Mouse (Mus musculus): ENCODE results near the gene Hmgb1.

Gene Hmgb1

DNA sequence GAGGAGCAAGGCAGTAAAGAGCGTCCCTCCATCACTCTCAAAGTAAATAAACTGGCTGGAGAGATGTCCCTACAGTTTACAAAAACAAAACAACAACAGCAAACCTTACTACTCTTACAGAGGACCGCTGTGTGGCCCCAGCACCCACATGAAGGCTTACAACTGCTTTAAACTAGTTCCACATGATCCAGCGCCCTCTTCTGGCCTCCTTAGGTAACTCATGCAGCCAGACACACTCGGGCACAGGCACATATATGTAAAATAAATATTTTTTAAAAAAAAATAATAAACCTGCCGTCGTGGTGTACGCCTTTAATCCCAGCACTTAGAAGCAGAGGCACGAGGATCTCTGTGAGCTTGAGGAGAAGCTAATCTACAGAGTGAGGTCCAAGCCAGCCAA is 156.9 kb downstream of the Hmgb1 start:
- DNase-seq (ENCODE audit: low read depth, low spot score), result peak; percentile 45

DNA sequence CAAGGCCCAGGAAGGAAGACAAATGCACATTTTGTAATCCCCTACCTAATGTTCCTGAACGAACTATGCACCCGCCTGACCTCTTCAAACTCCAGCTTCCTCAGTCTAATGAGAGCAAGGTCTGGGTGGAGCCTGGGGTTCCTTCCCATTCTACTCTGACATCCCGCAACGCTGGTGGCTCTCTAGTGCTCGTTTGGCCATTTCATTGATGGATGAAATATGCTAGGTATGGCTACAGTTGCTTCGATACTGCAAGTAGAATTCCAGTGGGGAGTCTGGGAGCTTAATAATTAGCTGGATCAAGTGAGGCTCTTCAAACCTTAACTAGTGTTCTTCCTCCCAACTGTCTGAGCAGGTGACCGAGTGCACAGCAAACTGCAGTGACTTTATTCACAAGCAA is 163.2 kb downstream of the Hmgb1 start:
- DNase-seq (ENCODE audit: low read depth, low spot score), result no peak

DNA sequence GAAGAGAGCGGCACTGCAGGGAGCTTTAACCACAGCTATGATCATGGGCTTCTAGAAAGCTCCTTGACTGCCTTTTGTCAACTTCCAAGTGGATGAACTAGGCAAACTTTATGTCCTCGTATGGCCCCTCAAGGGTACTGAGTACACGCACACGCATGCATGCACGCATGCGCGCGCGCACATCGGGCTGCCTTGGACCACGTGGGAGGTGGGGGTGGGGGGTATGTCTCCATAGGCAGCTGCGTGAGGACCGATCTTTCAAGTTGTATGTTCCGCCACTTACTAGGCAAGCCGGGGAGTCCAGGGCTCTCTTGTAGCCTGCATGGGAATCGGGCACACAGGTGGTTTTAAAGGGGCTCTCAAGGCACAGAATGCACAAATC is 163.6 kb downstream of the Hmgb1 start:
- no peak for DNase-seq (ENCODE audit: low read depth, low spot score)

DNA sequence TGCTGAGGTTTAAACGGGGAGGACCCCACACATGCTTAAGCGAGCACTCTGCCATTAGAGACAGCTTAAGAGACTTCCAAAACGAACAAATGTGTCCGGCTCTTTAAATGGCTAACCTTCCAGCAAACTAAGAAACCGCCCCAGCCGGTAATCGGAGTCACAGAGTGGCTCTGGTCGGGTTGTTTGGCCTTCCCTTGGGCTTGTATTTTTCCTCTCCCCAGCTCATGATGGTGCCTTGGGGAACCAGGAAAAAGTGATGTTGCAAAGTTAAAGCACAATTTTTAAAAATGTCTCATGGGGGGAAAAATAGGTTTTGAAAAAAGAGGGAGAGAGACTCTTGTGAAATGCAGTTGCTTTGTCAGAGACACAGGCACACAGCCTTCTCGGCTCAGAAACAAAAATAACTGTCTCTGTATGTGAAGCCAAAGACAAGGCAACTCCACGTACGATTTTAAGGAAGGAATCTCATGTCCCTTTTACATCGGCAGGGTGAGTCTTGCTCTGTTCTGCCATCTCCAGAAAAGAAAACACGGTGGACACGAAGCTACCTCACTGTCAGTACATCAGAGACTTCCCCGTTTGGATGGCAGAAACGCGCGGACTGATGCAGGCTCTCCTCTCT is 164.1 kb downstream of the Hmgb1 start:
- DNase-seq (ENCODE audit: low read depth, low spot score), result no peak

DNA sequence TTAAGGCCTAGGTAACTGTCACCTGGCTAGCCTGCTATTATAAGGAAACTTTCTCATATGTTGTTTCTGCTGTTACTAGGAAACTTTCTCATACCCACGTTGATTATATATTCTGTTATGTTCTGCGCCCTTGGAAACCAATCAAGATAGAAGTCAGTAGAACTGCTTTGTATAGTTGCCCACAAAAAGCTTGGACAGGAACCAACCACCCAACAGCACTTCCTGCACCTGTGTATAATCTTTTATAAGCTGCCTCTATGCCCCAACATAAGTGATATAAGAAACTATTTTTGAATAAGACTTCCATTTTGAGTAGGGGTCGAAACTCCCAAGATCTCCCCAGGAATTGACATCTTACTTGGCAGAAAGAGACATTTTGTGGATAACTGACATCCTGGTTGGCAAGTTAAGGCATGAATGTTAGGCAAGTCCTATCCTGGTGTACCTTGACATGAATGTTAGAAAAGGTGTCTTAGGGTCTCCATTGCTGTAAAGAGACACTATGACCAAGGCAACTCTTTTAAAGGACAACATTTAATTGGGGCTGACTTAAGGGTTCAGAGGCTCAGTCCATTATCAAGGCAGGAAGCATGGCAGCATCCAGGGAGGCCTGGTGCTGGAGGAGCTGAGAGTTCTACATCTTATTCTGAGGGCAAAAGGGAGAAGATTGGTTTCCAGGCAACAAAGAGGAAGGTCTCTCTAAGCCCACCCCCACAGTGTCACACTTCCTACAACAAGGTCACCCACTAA is 166.4 kb downstream of the Hmgb1 start:
- DNase-seq (ENCODE audit: low read depth, low spot score), result peak; percentile 67

DNA sequence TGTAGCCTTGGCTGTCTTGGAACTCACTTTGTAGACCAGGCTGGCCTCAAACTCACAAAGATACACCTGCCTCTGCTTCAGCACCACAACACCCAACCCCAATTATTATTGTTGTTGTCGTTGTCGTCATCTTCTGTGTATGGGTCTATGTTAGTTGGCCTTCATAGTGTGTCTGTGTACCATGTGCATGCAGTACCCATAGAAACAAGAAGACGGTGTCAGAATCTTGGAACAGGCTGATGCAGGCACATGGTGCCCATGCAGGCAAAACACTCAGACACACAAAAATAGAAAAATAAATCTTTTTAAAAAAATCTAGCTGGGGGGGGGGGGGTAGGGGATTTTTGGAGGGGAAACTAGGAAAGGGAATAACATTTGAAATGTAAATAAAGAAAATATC is 167.1 kb downstream of the Hmgb1 start:
- no peak for DNase-seq (ENCODE audit: low read depth, low spot score)

DNA sequence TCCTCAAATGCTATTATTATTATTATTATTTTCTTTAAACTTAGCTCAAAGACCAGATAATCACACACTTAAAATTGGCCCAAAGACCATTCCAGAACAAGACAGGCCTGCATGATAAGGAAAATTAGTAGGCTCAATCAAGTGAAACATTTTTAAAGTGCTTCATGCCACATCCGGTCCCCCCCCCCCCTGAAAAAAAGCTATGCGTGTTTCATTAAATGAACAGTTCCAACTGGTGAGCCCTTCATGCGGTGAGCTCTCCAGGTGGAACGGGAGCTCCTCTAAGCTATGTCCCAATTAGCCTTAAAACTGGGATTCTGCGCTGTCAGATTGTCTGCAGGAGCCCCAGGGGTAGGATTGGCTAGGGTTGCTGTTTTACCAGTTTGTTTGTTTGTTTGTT is 168.0 kb downstream of the Hmgb1 start:
- peak; percentile 65 for DNase-seq (ENCODE audit: low read depth, low spot score)

DNA sequence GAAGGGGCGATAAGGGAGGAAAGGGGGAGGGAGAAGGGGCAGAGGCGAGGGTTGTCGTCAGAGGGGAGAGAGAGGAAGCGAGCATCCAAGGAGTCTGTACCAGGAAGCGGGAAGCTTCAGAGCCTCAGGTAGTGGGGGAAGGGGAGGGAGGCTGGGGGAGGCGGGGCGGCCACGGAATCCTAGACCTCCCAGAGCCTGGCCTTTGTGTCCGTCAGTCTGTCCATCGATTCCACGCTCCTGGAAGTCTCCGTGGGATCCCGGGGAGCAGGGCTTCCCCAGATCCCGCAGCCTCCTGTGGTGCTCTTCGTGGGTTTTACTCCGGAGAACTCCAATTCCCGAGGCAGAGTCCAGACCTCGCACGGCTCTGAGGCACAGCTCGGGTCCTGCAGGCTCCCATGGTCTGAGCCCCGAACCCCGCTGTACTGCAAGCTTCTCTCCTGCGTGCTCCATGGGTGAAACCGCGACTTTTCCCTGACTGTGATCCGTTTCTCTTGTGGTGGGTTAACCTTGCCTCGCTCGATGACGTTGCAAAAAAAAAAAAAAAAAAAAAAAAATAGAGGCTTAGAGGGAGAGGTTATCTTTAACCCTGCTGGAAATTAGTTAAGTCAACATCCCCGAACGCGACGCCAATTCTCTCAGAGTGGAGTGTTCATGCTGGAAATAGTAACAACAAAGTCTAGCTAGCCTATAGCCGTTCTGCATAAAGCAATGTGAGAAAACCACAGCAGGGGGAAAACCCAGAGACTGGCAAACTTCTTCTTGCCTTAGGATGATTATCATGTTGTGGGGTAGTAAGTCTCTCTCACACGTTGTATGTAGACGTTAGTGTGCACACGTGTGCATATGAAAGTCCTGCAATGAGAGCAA is 168.7 kb downstream of the Hmgb1 start:
- DNase-seq (ENCODE audit: low read depth, low spot score), result peak; percentile 86

DNA sequence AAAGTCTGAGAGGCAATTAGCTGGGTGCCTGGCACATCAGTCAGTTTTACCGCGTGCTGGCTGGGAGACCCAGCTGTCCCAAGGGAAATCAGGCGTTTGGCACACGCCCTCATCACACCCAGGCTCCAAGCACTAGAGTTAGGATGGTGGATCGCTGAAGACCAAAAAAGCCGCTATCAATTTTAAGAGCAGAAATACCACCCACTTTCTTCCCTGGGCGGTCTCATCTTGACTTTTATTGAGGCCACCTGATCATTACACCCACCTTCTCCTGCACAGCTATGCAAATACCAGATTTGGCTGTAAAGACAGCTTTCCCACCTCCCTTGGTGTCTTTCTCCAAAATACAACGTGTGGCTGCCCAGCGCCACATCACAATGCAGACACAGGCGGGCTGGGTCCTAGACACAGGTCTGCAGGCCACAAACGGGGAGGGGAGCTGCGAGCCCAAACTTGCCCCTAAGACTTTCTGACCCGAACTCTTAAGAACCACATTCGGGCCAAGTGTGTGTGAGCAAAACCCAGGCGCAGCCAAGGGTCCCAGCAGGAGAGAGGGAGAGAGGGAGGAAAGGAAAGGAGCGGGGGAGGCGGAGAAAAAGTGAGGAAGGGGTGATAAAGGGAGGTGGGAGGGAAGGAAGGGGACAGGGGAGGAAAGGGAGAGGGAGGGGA is 169.6 kb downstream of the Hmgb1 start:
- peak; percentile 31 for DNase-seq (ENCODE audit: low read depth, low spot score)

DNA sequence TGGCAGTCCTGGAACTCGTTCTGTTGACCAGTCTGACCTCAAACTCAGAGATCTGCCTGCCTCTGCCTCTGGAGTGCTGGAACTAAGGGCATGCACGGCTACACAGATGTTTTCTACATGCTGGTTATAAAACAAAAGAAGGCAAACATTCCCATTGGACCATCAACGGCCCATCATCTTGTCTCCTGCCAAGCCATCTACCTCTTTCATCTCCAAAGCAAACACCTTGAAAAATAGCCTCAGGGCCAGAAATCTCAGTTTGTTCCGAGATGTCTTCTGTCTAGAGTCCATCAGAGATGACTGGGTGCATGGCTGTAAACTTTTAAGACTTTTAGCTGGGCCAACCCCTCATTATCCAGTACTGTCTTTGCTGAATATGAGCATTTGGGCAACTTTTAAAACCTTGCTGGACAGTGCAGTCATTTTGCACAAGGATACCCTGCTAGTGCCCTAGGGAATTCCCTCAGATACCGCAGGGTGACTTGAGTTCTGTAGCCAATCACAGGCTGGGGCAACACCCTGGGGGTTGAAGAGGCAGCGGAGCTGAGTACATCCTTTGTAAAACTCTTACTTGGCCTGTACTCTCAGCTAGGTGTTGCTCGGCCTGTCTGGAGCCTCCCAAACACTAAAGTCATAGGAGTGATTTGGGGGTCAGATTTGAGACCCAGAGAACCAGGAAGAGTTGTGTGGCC is 170.3 kb downstream of the Hmgb1 start:
- DNase-seq (ENCODE audit: low read depth, low spot score), result peak; percentile 51

DNA sequence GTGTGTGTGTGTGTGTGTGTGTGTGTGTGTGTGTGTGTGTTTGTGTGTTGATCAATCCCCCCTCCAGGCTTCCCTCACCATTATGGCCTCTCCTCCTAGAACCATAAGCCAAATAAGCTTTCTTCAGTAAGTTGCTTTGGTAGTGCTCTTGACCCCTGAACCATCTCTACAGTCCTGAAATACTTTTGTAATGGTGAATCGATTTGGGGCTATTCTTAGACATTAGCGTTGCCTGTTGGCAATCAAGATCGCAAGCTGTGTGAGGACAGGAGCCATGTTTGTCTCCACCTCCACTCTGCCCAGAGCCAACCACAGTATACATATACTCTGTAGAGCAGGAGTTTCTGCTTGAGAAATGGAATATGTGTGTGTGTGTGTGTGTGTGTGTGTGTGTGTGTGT is 175.2 kb downstream of the Hmgb1 start:
- no peak for DNase-seq (ENCODE audit: low read depth, low spot score)

DNA sequence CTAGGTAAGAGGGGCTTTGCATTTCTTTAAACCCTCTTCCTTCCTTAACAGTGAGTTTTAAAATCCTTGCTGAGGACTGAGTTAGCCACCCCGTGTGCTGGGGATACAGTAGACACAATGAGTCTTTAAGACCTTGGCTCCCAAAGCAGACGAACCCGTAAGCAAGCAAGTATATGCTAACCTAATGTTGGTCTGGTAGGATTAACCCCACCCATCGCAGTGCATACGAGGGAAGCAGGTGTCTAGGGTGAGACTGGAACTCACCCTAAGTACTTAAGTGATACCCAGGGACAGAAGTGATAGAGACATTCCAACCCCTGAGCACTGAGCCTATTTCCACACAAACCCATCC is 177.0 kb downstream of the Hmgb1 start:
- DNase-seq (ENCODE audit: low read depth, low spot score), result no peak

DNA sequence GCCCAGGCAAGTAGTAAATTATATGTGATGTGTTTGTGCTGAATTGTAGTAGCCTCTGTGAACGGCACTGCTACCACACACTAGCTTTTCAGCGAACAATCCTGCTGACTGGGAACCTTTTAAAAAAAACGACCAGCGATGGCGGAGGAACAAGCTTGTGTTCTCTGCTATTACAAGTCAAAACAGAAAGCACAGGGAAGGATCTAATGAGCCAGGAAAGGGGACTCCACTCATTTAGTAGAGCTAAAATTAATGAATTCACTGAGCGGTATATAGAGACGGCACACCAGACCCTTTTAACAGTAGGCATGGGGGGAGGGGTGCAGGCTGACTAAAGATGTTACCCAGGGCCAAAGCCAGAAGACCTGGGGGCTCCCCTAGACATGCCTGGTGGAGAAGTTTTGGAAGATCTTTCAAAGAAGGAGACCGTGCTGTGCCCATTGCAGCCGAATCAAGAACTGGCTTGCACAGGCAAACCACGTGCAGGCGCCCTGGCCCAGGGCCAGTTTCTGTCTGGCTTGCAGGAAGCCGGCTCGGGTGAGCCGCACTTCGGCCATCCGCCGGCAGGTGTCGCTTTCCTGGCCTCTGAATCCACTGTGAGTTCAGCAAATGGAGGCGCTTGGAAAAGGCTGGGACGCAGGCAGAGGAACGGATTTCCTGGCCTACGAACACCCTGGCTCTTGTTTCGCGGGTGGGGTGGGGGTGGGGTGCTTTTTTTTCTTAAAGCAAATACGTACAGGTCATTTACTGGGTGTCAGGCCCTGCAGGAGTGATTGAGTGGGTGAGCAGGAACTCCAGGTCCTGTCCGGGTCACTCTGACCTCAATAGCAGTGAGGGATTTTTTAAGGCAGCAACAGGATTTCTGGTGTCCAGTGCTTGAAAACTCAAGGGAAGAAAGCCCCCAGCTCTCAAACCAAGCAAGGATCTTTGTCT is 177.7 kb downstream of the Hmgb1 start:
- peak; percentile 97 for DNase-seq (ENCODE audit: low read depth, low spot score)

DNA sequence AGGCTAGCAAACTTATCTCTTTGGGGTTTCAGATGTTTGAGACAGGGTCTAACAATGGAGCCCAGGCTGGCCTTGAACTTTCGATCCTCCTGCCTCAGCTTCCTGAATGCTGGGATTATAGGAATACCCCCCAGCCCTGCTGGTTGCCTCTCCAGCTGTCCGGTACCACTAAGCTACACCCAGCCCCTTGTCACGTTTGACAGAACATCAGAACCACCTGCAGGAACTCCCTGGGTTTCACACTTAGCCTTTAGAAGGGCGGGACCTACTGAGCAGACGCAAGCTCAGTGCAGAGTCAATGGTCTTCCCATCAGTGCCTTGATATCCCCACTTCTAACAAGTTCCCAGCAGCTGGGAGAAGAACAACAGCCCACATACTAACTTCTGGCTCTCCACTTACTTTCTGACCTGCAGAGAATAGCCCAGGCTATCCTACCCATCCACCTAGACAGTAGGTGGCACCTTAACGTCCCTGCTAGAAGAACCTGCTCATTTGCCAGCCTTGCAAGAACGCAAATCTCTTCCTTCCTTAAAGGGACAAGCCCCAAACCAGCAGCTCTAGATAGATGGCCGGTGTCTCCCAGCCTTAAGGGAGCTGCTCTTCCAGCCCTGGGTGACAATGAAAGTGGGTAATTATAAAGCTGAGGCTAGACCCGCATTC is 178.5 kb downstream of the Hmgb1 start:
- DNase-seq (ENCODE audit: low read depth, low spot score), result peak; percentile 36

DNA sequence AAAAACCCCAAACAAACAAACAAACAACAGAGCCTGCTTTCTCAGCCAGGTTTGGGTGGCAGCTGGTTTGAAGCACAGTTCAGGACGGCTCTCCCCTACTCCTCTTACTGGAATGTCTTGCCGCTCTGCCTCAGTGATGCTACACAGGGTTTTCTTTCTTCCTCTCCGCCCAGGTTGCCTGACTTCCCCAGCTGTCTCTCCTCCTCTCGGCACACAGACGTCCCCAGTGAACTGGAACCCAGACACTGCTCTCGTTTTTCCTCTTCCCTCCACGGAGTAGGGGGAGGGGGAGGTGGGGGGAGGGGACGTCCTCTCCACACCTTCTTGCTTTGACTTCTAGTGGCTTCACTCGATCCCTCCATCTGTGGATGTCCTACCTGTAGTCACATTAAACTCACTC is 179.2 kb downstream of the Hmgb1 start:
- no peak for DNase-seq (ENCODE audit: low read depth, low spot score)

DNA sequence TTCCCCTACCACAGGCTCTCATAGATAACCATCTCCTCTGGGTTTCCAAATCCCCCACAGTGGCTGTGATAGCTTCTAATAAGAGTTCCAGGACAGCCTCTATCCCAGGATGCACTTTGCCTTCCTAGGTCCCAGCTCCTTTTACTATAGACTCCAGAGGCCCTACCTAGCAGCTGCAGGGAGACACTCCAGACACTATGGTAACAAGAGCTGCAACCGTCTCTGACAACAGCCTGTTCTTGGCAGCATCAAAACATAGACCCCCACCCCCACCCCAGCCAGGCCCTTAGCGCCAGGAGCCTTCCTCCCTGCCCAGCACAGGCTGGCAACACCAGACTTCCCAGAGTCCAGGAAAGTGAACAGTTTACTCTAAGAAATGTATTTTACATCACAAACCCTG is 181.2 kb downstream of the Hmgb1 start:
- no peak for DNase-seq (ENCODE audit: low read depth, low spot score)

DNA sequence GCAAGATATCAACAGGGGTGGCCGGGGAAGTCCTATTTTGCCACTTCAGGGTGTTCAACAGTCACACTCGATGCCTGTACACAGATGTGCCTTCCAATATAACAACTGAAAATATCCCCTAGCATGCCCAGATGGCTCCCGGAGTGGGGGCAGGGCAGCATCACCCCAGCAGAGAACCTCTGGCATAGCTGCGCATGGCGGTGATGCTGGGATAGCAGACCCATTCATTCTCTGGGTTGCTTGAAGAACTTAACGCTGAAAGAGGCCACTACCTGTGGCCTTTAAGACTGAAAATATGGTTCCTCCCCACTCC is 181.5 kb downstream of the Hmgb1 start:
- DNase-seq (ENCODE audit: low read depth, low spot score), result no peak

DNA sequence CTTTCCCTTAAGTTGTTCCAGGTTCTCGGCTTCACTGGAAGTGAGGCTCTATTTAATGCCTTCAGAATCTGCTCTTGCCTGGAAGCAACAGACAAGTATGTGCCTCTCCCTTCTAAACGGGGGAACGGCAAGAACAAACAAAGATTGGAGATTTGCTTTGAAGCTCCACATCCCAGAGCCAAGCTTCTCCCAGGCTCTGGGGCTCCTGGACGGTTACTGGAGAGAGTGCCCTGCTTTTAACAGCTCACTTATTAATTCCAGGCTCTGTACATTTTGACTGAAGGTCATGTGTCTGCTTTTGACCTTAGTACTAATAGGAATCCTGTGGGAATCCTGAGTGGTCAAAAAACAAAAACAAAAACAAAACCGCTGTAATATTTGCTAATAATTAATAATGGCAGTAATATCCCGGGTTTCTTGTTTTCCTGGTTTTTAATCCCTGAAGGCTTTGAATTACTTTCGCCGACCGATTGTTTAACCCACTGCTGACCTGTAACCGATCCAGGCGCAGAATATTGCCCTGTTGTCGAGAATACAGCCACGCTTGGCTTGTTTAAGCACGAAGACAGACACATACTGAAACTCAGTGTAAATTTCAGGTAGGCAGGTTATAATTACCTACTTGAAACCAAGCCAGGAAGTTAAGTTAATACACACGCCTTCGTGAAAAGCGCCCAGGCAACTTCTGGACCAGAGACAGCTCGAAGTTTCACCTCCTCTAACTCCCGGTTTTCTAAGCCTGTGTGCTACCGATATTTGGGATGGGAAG is 182.1 kb downstream of the Hmgb1 start:
- DNase-seq (ENCODE audit: low read depth, low spot score), result no peak

DNA sequence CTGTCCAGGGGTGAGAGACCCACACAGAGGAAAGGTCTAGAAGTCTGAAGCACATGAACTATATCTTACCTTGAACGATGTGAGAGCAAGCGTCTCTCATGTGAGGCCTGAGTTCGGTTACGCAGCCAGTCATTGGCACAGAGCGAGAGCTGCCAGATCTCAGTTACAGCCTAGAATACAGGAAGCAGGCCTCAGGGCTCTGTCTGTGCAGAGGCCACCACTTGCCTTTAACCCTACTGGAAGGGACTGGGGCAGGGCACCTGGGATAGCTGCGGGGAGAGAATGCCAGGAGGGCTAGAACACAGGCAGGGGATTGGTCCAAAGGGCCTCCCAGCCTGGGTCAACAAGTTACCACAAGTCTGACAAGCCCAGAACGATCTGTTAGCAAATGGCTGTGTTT is 184.5 kb downstream of the Hmgb1 start:
- no peak for DNase-seq (ENCODE audit: low read depth, low spot score)
